Mouse (Mus musculus): ENCODE measurements around the gene 2610528A11Rik.
A peak's percentile ranks its signal among the peaks of the same experiment; 100 is the strongest.
"Not testable (repeated sequence)": the region's sequence is repeated elsewhere in the genome, so short reads cannot be mapped to it uniquely, and the experiment has no call there.

2610528A11Rik gene

GRCm38 (mm10) chr14:37113922-37114321 lies at the start of gene 2610528A11Rik:
Gene 2610528A11Rik, minus strand, starts transcription at chr14:37114022.
- DNase-seq (ENCODE audit: low spot score) = no peak

DNA sequence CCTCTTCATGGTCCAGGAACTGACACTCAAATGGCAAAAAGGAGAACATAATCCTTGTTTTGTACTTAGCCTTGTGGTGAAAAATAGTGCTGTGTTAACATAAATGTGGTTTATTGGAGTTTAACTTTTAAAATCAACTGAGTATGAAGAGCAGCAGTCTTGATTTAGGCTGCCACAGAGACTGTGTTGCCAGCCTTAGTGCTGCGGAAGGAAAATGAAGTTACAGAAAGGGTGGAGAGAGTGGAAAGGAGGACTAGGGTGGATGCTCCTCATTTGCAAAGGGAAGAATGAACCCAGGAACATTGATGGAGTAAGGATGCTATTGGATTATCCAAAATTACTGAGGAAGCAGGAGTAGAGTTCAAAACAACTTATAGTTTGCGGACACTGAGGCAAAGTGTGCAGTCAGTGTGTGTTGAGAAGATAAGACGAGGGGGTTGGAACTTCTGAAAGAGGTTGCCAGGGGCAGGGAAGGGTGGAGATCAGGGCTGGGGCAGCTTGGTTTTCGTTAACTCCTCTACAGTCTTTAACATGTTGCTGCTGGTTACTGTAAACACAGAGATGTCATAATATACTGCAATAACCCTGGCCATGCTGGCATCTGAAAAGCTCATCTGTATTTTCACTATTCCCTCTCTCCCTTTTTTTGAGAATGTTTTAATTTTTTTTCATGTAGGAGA lies 49.6 kb upstream of the 2610528A11Rik start:
- DNase-seq (ENCODE audit: low spot score) = no peak

DNA sequence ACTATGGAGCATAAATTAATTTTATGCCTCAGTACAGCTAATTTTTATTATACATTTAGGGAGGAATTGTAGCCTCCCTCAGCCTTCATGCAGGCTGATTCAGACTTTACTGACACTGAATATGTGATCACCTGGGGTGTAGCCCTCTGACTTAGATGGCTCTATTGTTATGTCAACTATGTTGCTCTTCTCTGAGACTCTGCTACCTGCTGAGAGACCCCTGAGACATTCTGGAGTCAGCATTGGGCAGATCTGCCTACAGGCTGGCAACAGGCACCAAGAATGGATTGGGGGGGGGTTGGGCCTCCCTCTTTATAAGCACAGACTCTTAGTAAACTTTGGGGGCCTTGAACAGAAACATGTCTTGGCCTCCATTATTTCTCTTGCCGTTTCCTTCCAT lies 40.6 kb upstream of the 2610528A11Rik start:
- DNase-seq (ENCODE audit: low spot score) = no peak

GRCm38 (mm10) chr14:37139051-37139710 lies 25.4 kb upstream of the 2610528A11Rik start:
- no peak for DNase-seq (ENCODE audit: low spot score)

- DNase-seq (ENCODE audit: low spot score) = not testable (repeated sequence)
Measured at GRCm38 (mm10) chr14:37137596-37137995, 23.8 kb upstream of the 2610528A11Rik start.

- no peak for DNase-seq (ENCODE audit: low spot score)
Measured at GRCm38 (mm10) chr14:37136110-37136509, 22.3 kb upstream of the 2610528A11Rik start.

DNA sequence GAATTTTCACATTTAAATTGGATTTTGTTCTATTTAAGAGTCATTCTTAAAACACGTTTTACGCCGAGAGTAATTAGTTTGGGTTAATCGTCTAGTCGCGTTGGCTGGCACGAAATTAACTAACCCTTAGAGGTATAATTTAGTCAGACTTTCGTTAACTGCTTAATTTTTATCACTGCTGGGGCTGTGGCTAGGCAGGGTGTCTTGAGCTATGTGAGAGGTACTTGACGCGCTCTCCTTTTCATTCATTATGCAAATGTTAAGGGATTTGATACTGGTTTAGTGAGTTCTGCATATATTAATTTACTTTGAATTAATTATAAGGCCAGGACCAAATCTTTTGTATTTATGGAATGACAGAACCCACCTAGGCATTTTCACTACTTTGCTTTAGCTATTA lies 21.8 kb upstream of the 2610528A11Rik start:
- no peak for DNase-seq (ENCODE audit: low spot score)

DNA sequence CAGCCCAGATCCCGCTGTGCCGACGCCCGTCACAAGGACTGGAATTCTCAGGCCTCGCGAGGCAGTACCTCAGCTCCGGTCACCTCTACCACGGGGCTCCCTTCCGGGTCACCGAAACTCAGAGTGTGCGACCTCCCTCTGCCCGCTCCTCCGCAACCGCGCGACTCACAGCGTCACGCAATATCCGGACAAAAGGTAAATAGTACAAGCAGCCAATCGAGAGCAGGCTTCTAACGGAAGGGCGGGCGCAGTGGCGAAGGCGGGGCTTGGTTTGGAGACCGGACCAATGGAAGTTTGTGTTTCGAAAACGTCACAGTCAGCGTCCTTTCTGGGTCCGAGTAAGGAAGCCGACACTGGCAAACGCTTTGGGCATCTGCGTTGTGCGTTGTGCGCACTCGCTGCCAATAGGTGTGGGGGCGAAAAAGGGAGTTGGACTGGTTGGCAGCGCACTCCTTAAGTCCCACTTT lies 21.3 kb upstream of the 2610528A11Rik start, which contains the start of gene Ghitm:
TSS of gene Ghitm (minus strand) at position 146 of the 467 bp plus-strand sequence.
- DNase-seq (ENCODE audit: low spot score) = peak; percentile 99

DNA sequence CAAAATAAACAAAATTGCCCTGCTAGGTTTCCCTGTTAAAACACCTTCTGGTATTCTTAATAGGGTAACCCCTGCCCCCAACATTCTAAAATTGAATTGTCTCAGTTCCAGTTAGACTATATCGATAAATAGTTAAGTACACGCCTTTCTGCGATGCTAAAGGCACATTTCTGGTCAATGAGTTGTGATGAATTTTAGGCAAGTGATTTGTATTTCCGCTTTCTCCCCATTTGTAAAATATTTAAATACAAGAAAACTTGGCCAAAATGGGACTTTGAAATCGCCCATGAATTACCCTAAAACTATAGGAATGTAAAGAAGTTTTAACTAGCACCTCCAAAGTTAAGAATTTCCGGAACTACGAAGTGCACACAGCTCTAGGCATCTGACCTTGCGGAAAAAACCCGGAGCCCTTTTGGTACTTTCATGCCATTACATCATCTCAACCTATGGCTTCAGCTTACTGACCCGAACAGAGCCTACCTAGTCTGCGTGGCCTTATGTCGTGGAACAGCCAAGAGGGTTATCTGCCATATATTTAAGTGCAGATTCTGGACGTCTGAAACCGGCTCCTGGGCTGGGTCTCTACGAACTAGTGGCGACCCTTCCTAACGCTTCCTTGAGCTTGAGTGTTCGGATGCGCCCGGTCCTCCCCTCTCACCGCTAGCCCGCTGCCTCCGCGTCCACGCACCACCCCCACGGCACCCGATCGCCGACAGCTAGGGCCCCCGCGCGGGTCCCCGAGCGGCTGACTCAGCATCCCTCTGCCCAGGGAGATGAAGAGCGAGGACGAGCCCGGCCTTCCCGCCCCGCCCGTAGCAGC lies 20.7 kb upstream of the 2610528A11Rik start:
- DNase-seq (ENCODE audit: low spot score) = no peak

DNA sequence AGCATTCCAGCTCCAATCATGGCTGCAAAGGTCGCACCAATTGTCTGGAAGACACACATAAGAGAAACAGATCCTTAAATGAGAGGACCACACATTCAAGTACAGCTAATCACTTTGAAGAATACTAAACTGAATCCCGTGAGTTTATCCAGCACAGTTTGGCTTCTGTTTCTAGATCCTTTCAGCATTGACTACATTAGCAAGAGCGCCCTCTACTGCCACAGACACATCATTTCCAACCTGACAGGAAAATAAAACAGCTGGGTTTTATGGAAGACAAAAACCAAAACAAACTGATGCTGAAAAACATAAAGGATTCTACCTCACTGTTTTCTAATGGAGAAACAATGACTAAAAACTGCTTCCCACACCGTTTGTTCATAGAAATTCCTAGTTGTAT lies 13.8 kb upstream of the 2610528A11Rik start:
- peak; percentile 70 for DNase-seq (ENCODE audit: low spot score)

- no peak for DNase-seq (ENCODE audit: low spot score)
Measured at GRCm38 (mm10) chr14:37119233-37119632, 5.4 kb upstream of the 2610528A11Rik start.

GRCm38 (mm10) chr14:37112931-37113330 lies 891 bp downstream of the 2610528A11Rik start:
- no peak for DNase-seq (ENCODE audit: low spot score)

- DNase-seq (ENCODE audit: low spot score) = no peak
Measured at GRCm38 (mm10) chr14:37111371-37111770, 2.5 kb downstream of the 2610528A11Rik start.

DNA sequence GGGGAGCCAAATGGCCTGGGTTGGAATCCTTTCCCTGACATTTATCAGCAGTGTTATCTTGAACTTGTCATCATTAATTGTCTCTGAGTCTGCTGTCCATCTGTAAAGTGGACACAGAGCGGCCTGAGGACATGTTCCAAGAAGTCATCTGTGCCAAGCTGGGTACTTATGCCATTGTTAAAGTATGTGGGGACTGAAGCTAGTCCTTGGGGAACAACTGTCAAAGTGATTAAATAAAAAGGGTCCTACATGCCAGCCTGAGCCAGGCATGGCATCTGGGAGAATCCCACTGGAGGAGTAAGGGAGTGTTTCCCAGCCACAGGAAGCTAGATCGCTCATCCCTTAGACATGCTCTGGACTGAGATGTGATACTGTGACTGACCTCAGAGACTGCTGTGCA lies 3.4 kb downstream of the 2610528A11Rik start:
- no peak for DNase-seq (ENCODE audit: low spot score)

GRCm38 (mm10) chr14:37109975-37110374 lies 3.8 kb downstream of the 2610528A11Rik start:
- peak; percentile 20 for DNase-seq (ENCODE audit: low spot score)

DNA sequence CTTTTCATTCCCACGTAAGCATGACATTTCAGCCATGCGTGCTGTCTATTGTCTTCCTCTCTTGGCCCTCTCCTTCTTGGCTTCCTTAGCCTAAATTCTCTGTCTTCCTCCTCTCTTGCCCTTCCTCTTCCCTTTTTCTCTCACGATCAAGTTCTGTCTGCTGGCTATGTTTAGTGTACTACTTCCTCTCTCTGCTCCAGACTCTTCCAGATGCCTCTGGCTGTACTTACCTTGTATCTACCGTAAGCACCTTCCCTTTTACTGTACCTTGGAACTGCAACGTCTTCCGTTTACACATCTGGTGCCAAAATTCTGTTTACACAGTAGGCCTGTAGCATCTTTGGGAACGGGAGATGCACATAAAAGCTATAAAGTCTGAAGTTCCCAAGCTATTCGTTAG lies 4.4 kb downstream of the 2610528A11Rik start:
- no peak for DNase-seq (ENCODE audit: low spot score)

DNA sequence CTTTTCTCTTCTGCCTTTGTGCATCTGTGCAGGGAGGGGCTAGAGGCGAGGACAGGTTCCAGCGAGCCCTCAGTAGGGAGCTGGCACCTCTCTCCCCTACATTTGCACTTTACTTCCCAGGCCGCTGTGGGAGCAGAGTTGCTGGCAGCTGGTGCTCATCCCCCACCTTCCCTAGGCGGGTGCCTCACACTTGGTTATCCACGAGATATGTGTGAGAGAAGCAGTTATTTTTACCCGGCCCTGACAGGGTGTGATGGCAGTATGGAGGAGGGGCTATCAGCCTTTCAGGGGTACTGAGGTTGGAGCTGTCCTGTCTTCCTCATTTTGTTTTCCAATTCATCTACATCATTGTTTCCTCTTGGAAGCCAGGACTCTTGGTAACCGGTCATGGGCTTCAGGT lies 8.0 kb downstream of the 2610528A11Rik start:
- no peak for DNase-seq (ENCODE audit: low spot score)

DNA sequence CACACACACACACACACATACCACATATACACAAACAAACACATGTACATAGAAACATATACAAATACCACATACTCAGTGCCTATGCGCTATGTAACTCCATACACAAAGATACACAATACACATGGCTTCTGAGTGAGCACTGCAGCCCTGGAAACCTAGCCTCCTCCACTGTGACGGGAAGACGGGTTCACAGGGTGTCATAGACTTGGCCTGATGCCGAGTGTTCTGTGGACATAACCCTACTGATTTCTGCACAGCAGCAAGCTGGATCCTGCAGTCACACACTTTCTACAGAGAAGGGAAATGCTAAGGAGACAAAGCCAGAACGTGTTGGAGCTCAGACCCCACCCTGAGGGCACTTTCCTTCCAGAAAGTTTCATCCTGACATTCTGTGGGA lies 9.1 kb downstream of the 2610528A11Rik start:
- no peak for DNase-seq (ENCODE audit: low spot score)

GRCm38 (mm10) chr14:37102484-37102883 lies 11.3 kb downstream of the 2610528A11Rik start:
- DNase-seq (ENCODE audit: low spot score) = no peak

DNA sequence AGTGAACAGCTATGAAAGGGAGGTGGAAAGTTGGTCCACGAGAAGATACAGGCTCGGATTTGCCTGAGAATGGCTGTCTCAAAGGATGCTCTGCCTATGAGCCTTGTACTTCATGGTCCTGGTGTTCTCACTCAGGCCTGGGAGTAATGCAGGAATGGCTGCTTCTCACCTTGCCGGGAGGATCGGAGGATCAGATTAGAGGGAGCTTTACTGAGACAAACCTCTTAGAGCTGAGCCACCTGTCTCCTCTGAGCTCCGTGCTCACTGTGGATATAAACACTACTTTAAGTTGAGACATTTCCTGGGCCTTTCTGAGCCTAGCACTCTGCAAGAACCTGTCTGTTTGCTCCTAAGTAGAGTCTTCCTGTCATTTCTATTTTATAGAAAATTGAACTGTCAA lies 12.3 kb downstream of the 2610528A11Rik start:
- DNase-seq (ENCODE audit: low spot score) = no peak

GRCm38 (mm10) chr14:37097956-37098530 lies 15.8 kb downstream of the 2610528A11Rik start, which contains the start of gene Cdhr1:
Gene Cdhr1, minus strand, starts transcription at chr14:37098347.
- peak; percentile 69 for DNase-seq (ENCODE audit: low spot score)

DNA sequence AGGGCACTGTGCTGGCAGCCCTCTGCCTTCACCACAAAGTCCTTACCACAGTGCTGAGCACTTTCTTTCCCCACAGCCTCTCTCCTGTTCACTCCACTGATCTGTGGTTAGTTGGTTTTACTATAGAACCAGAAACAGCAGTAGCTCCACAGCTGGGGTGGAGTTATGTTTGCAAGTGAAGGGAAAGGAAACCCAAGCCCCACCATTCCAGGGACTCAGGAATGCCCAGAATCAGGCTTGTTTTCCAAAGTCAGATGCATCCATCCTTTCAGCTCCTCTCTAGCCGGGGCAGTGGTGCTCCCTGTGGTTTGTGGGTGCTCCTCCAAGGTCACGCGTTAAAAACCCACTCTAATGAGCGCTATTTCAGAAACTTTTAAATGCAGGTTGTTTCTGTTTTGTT lies 18.3 kb downstream of the 2610528A11Rik start:
- no peak for DNase-seq (ENCODE audit: low spot score)
